Mouse (Mus musculus) heart, embryonic 13.5 days (tissue): Measurements from ENCODE around the gene Smg1. TPM values are rescaled to one million over a fixed set of nuclear protein-coding genes. Genes with fewer than 3 reads are reported as not detected.

Source experiments
- ATAC-seq: fragments of 200-750 bp; cut with Nextera tagmentation; 2 replicates; pipeline ENCODE4 v1.8.0; 2017; ENCODE audit warnings: moderate TSS enrichment; ENCODE audit not compliant: insufficient number of reproducible peaks, low FRiP score, low TSS enrichment; ENCODE audit errors: extremely low read depth
- H3K27ac ChIP-seq: fragments of 300-500 bp; sonication (generic); replicated peaks from 2 replicates; pipeline ENCODE4 v1.5.1; 2015; ENCODE audit warnings: moderate library complexity, mild to moderate bottlenecking, inconsistent platforms
- H3K27me3 ChIP-seq: fragments of 300-500 bp; sonication (generic); replicated peaks from 2 replicates; pipeline ENCODE4 v1.6.1; 2015; ENCODE audit warnings: mild to moderate bottlenecking, inconsistent platforms
- H3K36me3 ChIP-seq: fragments of 300-500 bp; sonication (generic); 2 replicates; pipeline ENCODE4 v1.6.1; 2015; ENCODE audit warnings: mild to moderate bottlenecking, inconsistent platforms
- H3K4me1 ChIP-seq: fragments of 300-500 bp; sonication (generic); 2 replicates; pipeline ENCODE4 v1.6.1; 2015; ENCODE audit warnings: inconsistent platforms
- H3K4me2 ChIP-seq: fragments of 300-500 bp; sonication (generic); 2 replicates; pipeline ENCODE4 v1.6.1; 2015; ENCODE audit warnings: inconsistent platforms, mild to moderate bottlenecking, moderate library complexity
- H3K4me3 ChIP-seq: fragments of 300-500 bp; sonication (generic); 2 replicates; pipeline ENCODE4 v1.5.1; 2015; ENCODE audit warnings: moderate library complexity, mild to moderate bottlenecking, inconsistent platforms
- H3K9ac ChIP-seq: fragments of 300-500 bp; sonication (generic); 2 replicates; pipeline ENCODE4 v1.6.1; 2015; ENCODE audit warnings: inconsistent platforms, mild to moderate bottlenecking, moderate library complexity
- H3K9me3 ChIP-seq: fragments of 300-500 bp; sonication (generic); 2 replicates; pipeline ENCODE4 v1.6.1; 2016; ENCODE audit warnings: inconsistent platforms
- WGBS: fragments of 180-500 bp; shearing (Covaris S2); methylation state at CpG from one replicate; pipeline ENCODE4 v1.1.7; 2015; ENCODE audit warnings: mixed read lengths; 5-methylcytosine and 5-hydroxymethylcytosine counted together
- polyA plus RNA-seq: library from polyadenylated mRNA; unstranded; fragments of >200 nt; fragmentation: Nextera tagmentation; extraction: Ambion mirVana; gene quantifications from 2 replicates; pipeline ENCODE4 v1.2.1, GENCODE M21; 2015

Smg1 gene
- polyA plus RNA-seq, 1 experiment from 2014 or later, result 10.1 TPM

DNA sequence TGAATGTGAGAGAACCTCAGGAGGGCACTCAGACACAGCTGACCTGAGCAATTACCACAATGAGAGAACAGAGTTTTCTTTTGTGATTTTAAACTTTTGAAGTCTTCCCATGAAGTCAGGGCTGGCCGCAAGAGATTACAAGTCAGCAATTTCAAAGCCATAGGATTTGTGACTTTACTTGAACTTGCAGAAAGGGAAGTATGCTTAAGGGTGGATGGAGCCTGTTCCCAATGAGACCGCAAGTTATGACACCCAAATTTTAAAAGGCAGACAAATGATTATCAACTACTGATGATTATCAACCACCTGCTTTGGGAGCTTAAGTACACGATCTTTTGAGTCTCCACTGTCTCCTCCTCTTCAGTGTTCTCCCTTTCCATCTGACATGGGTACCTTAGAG, 125.0 kb downstream of the Smg1 start:
- no peak overlapping the region for H3K9ac ChIP-seq
- no peak overlapping the region for H3K27ac ChIP-seq
- no peak overlapping the region for H3K4me3 ChIP-seq
- H3K4me2 ChIP-seq, result no peak overlapping the region
- WGBS, result 80% methylated on average over 3 of the region's 3 CpGs
- ATAC-seq, result no peak
- peaks cover 72% of the 10 kb centered on the region for H3K36me3 ChIP-seq
- peaks cover 18% of the 10 kb centered on the region for H3K4me1 ChIP-seq
- no peaks in the 10 kb centered on the region for H3K27me3 ChIP-seq
- H3K9me3 ChIP-seq, result no peaks in the 10 kb centered on the region

DNA sequence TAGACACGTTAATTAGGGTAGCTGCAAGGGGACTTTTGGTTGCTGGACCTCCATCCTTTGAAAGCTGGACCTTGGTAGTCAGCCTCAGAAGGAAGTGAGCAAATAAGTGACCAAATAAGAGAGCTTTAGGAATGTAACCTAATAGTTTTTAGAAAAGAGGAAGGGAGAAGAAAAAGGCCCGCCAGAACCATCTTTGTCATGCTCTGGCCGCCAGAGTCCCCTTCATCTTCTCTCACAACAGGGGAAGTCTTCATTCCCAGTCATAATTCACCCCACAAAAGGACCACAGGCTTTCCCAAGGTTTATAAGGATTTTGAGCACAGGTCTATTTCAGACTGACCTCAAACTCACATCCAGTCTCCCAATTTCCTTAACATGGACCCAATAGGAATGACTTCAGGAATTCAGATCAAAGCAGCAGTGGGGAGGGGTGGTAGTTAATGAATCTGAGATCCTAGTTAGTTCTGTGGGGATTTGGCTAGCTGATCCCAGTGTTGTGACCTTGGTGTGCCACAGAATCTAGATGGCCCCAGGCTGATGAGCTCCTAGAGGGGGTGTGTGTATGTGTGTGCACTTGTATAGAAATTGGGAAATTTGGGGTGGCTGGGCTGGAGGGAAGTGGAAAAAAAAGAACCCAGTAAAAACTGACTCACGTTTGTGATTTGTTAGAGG, 125.8 kb downstream of the Smg1 start:
- H3K27ac ChIP-seq, result peak overlapping the region; percentile 5; the same call in 1 of the 2 replicates
- H3K36me3 ChIP-seq, result peaks cover 72% of the 10 kb centered on the region
- H3K4me2 ChIP-seq, result no peak overlapping the region
- WGBS, result 67% methylated on average over 4 of the region's 4 CpGs
- H3K4me3 ChIP-seq, result no peak overlapping the region
- H3K9ac ChIP-seq, result peak overlapping the region; percentile 24; the same call in 1 of the 2 replicates
- no peaks in the 10 kb centered on the region for H3K27me3 ChIP-seq
- H3K4me1 ChIP-seq, result peaks cover 26% of the 10 kb centered on the region
- H3K9me3 ChIP-seq, result no peaks in the 10 kb centered on the region
- no peak for ATAC-seq

- Histone ChIP-seq H3K36me3 (peaks cover 72% of the 10 kb centered on the region), H3K27ac (peak overlapping the region; percentile 5), H3K4me2 (peak overlapping the region; percentile 98), H3K4me3 (peak overlapping the region; percentile 86), H3K9me3 (no peaks in the 10 kb centered on the region), H3K27me3 (no peaks in the 10 kb centered on the region), H3K9ac (peak overlapping the region; percentile 85), H3K4me1 (peaks cover 33% of the 10 kb centered on the region)
- WGBS, result 12% methylated on average over 8 of the region's 8 CpGs
- ATAC-seq, result no peak
Measured at GRCm38 (mm10) chr7:118116787-118117538, 126.5 kb downstream of the Smg1 start.

GRCm38 (mm10) chr7:118115877-118116568, 127.4 kb downstream of the Smg1 start, which contains the start of gene Rps15a:
TSS of gene Rps15a (minus strand) at chr7:118116188.
- Histone ChIP-seq H3K4me3 (peak within 1 kb of the TSS; percentile 86), H3K27ac (peak within 1 kb of the TSS; percentile 90), H3K9ac (peak within 1 kb of the TSS; percentile 95), H3K36me3 (peaks cover 72% of the 10 kb centered on the region), H3K9me3 (no peaks in the 10 kb centered on the region), H3K4me2 (peak within 1 kb of the TSS; percentile 98), H3K4me1 (peaks cover 42% of the 10 kb centered on the region), H3K27me3 (no peaks in the 10 kb centered on the region)
- WGBS, result under 1% methylated on average over 40 of the region's 40 CpGs
- peak; percentile 66 for ATAC-seq

DNA sequence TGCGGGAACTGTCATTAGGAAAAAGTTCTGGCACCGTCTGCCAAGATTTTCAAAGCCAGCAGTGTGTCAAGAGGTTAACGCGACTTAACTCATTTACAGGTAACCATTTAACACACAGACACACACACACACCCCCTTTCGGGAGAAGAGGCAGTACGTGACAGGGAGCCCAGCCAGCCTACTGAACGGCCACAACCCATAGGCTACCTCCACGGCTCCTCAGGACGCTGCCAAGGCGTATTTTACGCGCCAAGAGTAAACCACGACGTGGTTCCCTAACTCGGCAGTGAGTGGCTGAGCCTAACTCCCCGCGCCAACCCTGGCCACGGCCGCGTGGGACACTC, 128.0 kb downstream of the Smg1 start:
- Histone ChIP-seq H3K27ac (peak overlapping the region; percentile 90), H3K9ac (peak overlapping the region; percentile 95), H3K4me1 (peaks cover 47% of the 10 kb centered on the region), H3K9me3 (no peaks in the 10 kb centered on the region), H3K36me3 (peaks cover 72% of the 10 kb centered on the region), H3K27me3 (no peaks in the 10 kb centered on the region), H3K4me3 (peak overlapping the region; percentile 86), H3K4me2 (peak overlapping the region; percentile 98)
- ATAC-seq, result peak; percentile 33; the same call in 1 of the 2 replicates
- under 1% methylated on average over 20 of the region's 20 CpGs for WGBS

GRCm38 (mm10) chr7:118113541-118114297, 129.8 kb downstream of the Smg1 start:
- peak overlapping the region; percentile 95 for H3K9ac ChIP-seq
- peak overlapping the region; percentile 98 for H3K4me2 ChIP-seq
- H3K36me3 ChIP-seq, result peaks cover 72% of the 10 kb centered on the region
- peak overlapping the region; percentile 86 for H3K4me3 ChIP-seq
- no peaks in the 10 kb centered on the region for H3K27me3 ChIP-seq
- WGBS, result 56% methylated on average over 5 of the region's 5 CpGs
- H3K4me1 ChIP-seq, result peaks cover 53% of the 10 kb centered on the region
- no peaks in the 10 kb centered on the region for H3K9me3 ChIP-seq
- no peak for ATAC-seq
- H3K27ac ChIP-seq, result no peak overlapping the region

GRCm38 (mm10) chr7:118111128-118111527, 132.3 kb downstream of the Smg1 start:
- no peaks in the 10 kb centered on the region for H3K9me3 ChIP-seq
- no peak overlapping the region for H3K27ac ChIP-seq
- WGBS, result 68% methylated on average over 3 of the region's 3 CpGs
- ATAC-seq, result no peak
- H3K27me3 ChIP-seq, result no peaks in the 10 kb centered on the region
- peaks cover 88% of the 10 kb centered on the region for H3K36me3 ChIP-seq
- peak overlapping the region; percentile 59 for H3K9ac ChIP-seq
- H3K4me1 ChIP-seq, result peaks cover 73% of the 10 kb centered on the region
- H3K4me2 ChIP-seq, result peak overlapping the region; percentile 98
- peak overlapping the region; percentile 21 for H3K4me3 ChIP-seq

- WGBS, result 79% methylated on average over 1 of the region's 1 CpGs
- ATAC-seq, result no peak
- H3K27me3 ChIP-seq, result no peaks in the 10 kb centered on the region
- no peak overlapping the region for H3K4me3 ChIP-seq
- H3K36me3 ChIP-seq, result peaks cover 90% of the 10 kb centered on the region
- peaks cover 60% of the 10 kb centered on the region for H3K4me1 ChIP-seq
- H3K27ac ChIP-seq, result no peak overlapping the region
- no peak overlapping the region for H3K4me2 ChIP-seq
- no peaks in the 10 kb centered on the region for H3K9me3 ChIP-seq
- no peak overlapping the region for H3K9ac ChIP-seq
Measured at GRCm38 (mm10) chr7:118107671-118108070, 135.8 kb downstream of the Smg1 start.

DNA sequence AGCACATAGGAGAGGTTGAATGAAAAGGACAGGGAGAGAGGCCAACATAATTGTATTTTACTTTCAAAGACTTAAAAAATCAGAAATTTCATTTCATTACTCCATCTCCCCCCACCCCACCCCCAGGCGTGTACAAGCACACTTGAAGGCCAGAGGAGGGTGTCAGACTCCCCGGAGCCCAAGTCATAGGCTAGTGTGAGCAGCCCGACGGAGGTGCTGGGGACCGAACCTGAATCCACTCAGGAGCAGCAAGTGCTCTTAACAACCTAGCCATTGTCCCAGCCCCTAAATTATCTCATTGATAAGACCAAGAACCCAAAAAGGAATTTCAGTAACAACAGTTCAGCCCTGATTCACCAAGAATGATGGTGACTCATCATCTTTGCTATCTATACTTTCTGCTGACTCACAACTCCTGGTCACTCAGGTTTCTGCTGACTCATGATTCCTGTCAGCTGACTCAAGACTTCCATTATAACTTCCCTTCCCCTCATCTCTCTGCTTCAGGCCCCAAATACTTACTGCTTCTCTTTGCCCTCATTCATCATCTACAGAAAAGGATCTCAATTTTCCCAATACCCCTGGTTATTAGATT, 138.9 kb downstream of the Smg1 start:
- peaks cover 59% of the 10 kb centered on the region for H3K36me3 ChIP-seq
- no peak overlapping the region for H3K4me3 ChIP-seq
- peak; percentile 52 for ATAC-seq
- no peak overlapping the region for H3K9ac ChIP-seq
- H3K4me2 ChIP-seq, result peak overlapping the region; percentile 6; the same call in 1 of the 2 replicates
- H3K4me1 ChIP-seq, result peaks cover 37% of the 10 kb centered on the region
- peak overlapping the region; percentile 50 for H3K27ac ChIP-seq
- H3K9me3 ChIP-seq, result no peaks in the 10 kb centered on the region
- 59% methylated on average over 5 of the region's 5 CpGs for WGBS
- no peaks in the 10 kb centered on the region for H3K27me3 ChIP-seq

DNA sequence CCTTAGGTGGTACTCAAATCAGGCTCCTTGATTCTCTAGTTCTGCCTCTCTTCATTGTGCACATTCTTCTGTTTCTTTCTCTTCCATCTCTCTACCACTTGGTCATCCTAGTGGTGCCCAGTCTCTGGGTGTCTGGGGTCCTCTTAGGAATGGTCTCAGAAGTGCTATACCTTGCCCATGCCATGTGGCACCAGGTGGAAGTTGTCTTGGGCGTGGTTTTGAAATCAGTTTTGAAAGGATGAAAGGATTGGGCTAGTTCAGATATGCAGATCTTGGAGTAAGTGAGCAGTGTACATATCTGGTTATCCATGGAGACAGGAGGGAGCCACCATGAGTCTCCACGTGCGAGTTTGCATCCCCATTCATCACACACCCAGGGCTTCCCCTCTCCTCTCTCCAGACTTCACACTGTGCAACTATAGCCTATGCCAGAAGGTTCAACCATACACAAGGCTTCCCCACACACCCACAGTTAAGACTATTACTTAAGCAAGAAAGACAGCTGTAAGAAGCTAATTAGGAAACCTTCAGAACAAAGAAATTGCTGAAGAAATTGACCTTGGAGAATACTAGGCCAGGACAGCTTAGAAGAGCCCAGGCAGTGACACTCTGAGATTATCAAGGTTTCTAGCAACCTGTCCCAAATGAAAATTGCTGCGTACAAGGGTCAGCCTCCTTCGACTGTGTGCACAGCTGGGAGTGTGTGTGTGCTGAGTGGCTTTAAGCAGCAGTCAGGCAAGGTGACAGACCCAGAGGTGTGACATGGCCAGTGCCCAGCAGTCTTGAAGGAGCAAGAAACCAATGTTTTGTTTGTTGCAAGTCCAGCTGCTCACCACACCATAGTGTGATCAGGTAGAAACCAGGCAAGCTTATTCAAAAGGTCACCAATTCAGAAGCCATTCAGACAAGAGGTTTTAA, 139.7 kb downstream of the Smg1 start:
- H3K36me3 ChIP-seq, result peaks cover 50% of the 10 kb centered on the region
- peaks cover 40% of the 10 kb centered on the region for H3K4me1 ChIP-seq
- no peak overlapping the region for H3K9ac ChIP-seq
- 44% methylated on average over 5 of the region's 5 CpGs for WGBS
- peak overlapping the region; percentile 50; the same call in 1 of the 2 replicates for H3K27ac ChIP-seq
- no peaks in the 10 kb centered on the region for H3K9me3 ChIP-seq
- H3K27me3 ChIP-seq, result no peaks in the 10 kb centered on the region
- H3K4me3 ChIP-seq, result no peak overlapping the region
- H3K4me2 ChIP-seq, result 0 out of 2 replicates have a peak overlapping the region, but pooled peaks have one; percentile 6
- ATAC-seq, result no peak
